Mouse (Mus musculus) c-Kit-positive CD71-positive TER-119-negative erythroid progenitor cells, embryonic 14.5 days (primary cell): ENCODE measurements around the gene BC049352.

Experiments
- DNase-seq: peaks from one replicate; pipeline ENCODE4 v3.0.0-alpha.2; 2013; ENCODE audit warnings: low read depth

Gene BC049352

GRCm38 (mm10) chr9:45189661-45190174 lies 7.9 kb downstream of the BC049352 start:
- no peak for DNase-seq

- DNase-seq: no peak
Measured at GRCm38 (mm10) chr9:45195468-45195867, 13.7 kb downstream of the BC049352 start.

- DNase-seq: no peak
Measured at GRCm38 (mm10) chr9:45196125-45196830, 14.5 kb downstream of the BC049352 start.

- DNase-seq: no peak
Measured at GRCm38 (mm10) chr9:45197549-45197948, 15.7 kb downstream of the BC049352 start.

- DNase-seq: no peak
Measured at GRCm38 (mm10) chr9:45201319-45201947, 19.6 kb downstream of the BC049352 start.

GRCm38 (mm10) chr9:45202021-45202798 lies 20.4 kb downstream of the BC049352 start:
- DNase-seq: no peak

DNA sequence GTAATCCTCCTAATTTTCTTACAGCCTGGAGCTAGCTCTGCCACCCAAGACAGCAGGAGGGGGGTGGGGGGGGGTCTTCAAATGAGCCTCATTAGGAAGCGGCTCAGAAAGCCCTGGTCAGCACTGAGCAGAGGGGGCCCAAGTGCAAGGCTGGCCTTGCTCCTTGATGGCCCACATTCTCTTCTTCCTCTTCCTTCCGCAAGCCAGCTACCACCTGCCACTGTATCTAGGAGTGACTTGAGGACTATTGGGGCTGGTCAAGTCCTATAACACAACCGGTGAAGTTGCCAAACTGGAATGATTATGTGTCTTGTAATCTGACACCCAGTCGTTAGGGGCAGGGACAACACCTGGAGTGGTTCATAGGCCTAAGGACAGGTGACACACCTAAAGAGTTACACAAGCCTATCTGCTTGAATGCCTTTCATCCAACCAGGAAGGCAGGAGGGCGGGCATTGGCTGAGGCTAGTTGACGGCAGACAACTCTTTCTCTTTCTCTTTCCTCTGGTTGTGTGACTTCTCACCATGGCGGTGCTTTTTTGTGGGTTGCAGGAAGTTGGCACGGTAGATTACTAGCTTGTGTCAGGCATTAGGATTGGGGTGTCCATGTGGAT lies 22.1 kb downstream of the BC049352 start, which contains the start of gene Tmprss4:
Gene Tmprss4, minus strand, starts transcription at position 296 of the 614 bp plus-strand sequence.
- no peak for DNase-seq

- no peak for DNase-seq
Measured at GRCm38 (mm10) chr9:45205143-45205542, 23.3 kb downstream of the BC049352 start.

DNA sequence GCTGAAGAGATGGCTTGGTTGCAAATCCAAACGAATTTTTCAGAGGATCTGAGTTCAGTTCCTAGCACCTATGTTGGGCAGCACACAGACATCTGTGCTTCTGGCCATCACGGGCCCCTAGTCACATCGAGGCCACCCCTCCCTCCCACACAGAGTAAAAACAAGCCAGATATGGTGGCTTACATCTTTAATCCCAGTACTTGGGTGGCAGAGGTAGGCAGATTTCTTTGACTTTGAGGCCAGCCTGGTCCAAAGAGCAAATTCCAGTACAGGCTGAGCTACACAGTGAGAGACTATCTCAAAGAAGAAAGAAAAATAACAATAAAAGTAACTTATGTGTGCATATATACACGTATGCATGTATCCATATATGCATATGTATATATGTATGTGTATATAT lies 24.3 kb downstream of the BC049352 start:
- DNase-seq: no peak

GRCm38 (mm10) chr9:45207015-45207743 lies 25.4 kb downstream of the BC049352 start:
- no peak for DNase-seq

DNA sequence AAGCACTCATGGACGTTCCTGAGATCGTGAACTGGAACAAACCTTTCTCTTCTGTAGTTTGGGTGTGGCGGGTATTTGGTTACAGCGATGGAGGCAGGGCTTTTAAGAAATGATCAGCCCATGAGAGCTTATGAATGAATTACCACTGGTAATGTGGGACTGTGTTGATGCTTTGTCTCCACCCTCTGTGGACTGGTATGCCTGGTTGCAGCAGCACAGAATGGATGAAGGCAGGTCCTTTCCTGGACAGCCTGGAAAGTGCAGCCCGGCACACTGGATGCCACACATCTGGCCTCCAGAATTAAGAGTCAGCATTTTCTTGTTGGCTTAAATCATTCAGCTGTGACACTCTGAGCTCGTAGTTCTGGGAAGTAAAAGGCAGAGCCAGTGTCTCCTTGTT lies 30.2 kb downstream of the BC049352 start:
- DNase-seq: no peak

- no peak for DNase-seq
Measured at GRCm38 (mm10) chr9:45215526-45216179, 33.8 kb downstream of the BC049352 start.

GRCm38 (mm10) chr9:45219644-45220043 lies 37.8 kb downstream of the BC049352 start:
- no peak for DNase-seq

GRCm38 (mm10) chr9:45221567-45221966 lies 39.8 kb downstream of the BC049352 start:
- DNase-seq: peak; percentile 38

- no peak for DNase-seq
Measured at GRCm38 (mm10) chr9:45229359-45229758, 47.6 kb downstream of the BC049352 start.

GRCm38 (mm10) chr9:45235668-45236227 lies 53.9 kb downstream of the BC049352 start:
- no peak for DNase-seq

DNA sequence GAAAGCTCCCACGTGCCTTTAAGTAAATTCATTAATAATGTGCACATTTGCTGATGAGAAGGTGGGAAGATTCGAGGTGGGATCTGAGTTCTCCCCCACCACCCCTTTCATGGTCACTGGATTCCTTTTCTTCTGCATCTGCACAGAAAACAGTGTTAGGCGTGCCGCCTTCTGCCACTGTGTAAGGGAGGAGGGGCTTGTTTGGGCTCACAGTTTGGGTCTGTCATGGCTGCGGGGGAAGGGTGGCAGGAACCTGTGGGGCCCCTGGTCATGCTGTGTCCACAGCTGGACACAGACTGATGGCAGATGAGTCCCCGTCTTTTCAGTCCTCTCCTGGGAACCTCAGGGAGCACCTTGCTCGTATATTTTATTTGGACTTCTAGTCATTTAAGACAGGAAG lies 54.9 kb downstream of the BC049352 start:
- no peak for DNase-seq

DNA sequence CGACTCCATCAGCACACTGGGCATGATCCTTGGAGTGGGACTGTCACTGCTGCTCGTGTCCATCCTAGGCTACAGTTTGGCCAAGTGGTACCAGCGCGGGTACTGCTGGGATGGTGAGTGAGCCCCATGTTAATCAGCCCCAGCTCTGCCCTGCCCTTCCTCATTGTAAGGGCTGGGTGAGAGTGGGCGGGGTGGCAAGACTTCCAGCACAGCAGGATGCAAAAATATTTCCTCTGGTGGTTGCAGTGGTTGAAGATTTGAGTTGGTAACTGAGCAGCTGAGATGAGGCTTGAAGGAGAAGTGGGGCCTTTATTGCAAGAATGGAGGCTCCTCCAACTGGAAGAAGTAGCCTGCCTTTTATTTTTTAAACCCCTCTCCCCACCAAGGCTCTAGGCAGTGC lies 59.6 kb downstream of the BC049352 start:
- DNase-seq: no peak

GRCm38 (mm10) chr9:45245432-45245831 lies 63.6 kb downstream of the BC049352 start:
- no peak for DNase-seq

GRCm38 (mm10) chr9:45246060-45246459 lies 64.3 kb downstream of the BC049352 start:
- no peak for DNase-seq

DNA sequence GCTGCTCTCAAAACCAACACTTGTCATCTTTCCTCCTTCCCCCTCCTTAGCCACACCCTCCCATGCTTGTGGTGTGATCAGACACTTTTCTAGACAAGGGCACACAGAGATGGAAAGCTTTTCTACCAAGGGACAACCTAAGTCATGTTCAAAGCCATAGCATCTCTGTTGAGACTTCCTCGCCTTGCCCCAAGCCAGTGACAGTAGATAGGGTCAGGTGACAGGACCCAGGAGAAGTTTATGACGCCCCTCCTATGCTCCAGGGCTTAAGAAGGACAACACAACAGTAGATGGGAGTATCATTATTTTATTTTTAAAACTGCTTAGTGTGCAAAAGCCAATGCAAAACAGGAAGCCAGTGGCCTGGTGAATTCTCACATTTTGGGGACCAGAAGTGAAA lies 65.7 kb downstream of the BC049352 start:
- DNase-seq: no peak
